32 mouse cellular contexts compared by ENCODE assay signal in genomic region chr6:125240617-125241016, GRCm38 (mm10). TPM values are rescaled to one million over a fixed set of nuclear protein-coding genes. Genes with fewer than 3 reads are reported as not detected.
DNase-seq lines count a peak whose midpoint lies in the region; ATAC-seq and TF ChIP-seq lines count a peak whose summit lies in the region.
"Had no signal": no experiment of that assay in that cellular context is flagged by ENCODE, and none has a peak within 500 bp of the region (broad histone marks: within the 10 kb centered on the region; RNA-seq: fewer than 3 reads in every experiment).

No protein-coding gene starts in this region.

- no peak overlapping the region for H3K4me2 ChIP-seq in heart, embryonic 16.5 days (ENCODE audit: low read depth, low read length)
- H3K4me2 ChIP-seq: embryonic facial prominence, embryonic 13.5 days; embryonic facial prominence, embryonic 15.5 days; forebrain, embryonic 13.5 days; forebrain, embryonic 15.5 days had no signal

- no peaks in the 10 kb centered on the region for H3K36me3 ChIP-seq in heart, embryonic 16.5 days (ENCODE audit: control insufficient read depth, insufficient read depth)
- no peaks in the 10 kb centered on the region for H3K36me3 ChIP-seq in thymus, adult 2 months (ENCODE audit: control insufficient read depth, insufficient read depth, low read length)
- H3K36me3 ChIP-seq: embryonic facial prominence, embryonic 13.5 days; embryonic facial prominence, embryonic 15.5 days; forebrain, embryonic 10.5 days; forebrain, embryonic 15.5 days had no signal

- no peak overlapping the region for H3K4me3 ChIP-seq in heart, embryonic 16.5 days (ENCODE audit: low read length)
- no peak overlapping the region for H3K4me3 ChIP-seq in thymus, adult 2 months (ENCODE audit: control insufficient read depth, insufficient read depth, low read length)
- H3K4me3 ChIP-seq: embryonic facial prominence, embryonic 13.5 days; embryonic facial prominence, embryonic 15.5 days; erythroblast, embryonic 14.5 days; forebrain, embryonic 10.5 days; forebrain, embryonic 13.5 days; forebrain, embryonic 15.5 days had no signal

- H3K9ac ChIP-seq in heart, embryonic 16.5 days (ENCODE audit: low read length): no peak overlapping the region
- H3K9ac ChIP-seq: embryonic facial prominence, embryonic 13.5 days; embryonic facial prominence, embryonic 15.5 days; forebrain, embryonic 13.5 days; forebrain, embryonic 15.5 days had no signal

- H3K27ac ChIP-seq in heart, embryonic 16.5 days (ENCODE audit: low read length): 0 out of 2 replicates have a peak overlapping the region, but pooled peaks have one; percentile 8
- H3K27ac ChIP-seq in thymus, adult 2 months (ENCODE audit: control insufficient read depth, insufficient read depth, low read length): peak overlapping the region; percentile 61
- H3K27ac ChIP-seq: embryonic facial prominence, embryonic 13.5 days; embryonic facial prominence, embryonic 15.5 days; forebrain, embryonic 10.5 days; forebrain, embryonic 13.5 days; forebrain, embryonic 15.5 days had no signal

- H3K4me1 ChIP-seq in heart, embryonic 16.5 days (ENCODE audit: control insufficient read depth, insufficient read depth, low read length): peaks cover 4% of the 10 kb centered on the region; the same call in 1 of the 2 replicates
- peaks cover 69% of the 10 kb centered on the region for H3K4me1 ChIP-seq in thymus, adult 2 months (replicated peaks; ENCODE audit: control insufficient read depth, insufficient read depth, low read length)
- H3K4me1 ChIP-seq: embryonic facial prominence, embryonic 15.5 days; forebrain, embryonic 13.5 days; forebrain, embryonic 15.5 days had no signal

- H3K27me3 ChIP-seq in heart, embryonic 16.5 days (ENCODE audit: control insufficient read depth, insufficient read depth, low read length): no peaks in the 10 kb centered on the region
- H3K27me3 ChIP-seq in thymus, adult 2 months (ENCODE audit: control insufficient read depth, insufficient read depth, low read length): no peaks in the 10 kb centered on the region
- H3K27me3 ChIP-seq: CH12.LX; embryonic facial prominence, embryonic 13.5 days; embryonic facial prominence, embryonic 15.5 days; forebrain, embryonic 13.5 days; forebrain, embryonic 15.5 days; Patski had no signal

- TF ChIP-seq CTCF in thymus, adult 2 months (IDR thresholded peaks at IDR 0.05; ENCODE audit: borderline replicate concordance, control insufficient read depth, extremely low read depth, insufficient read depth, low read length, poor library complexity): no peak

- no peaks in the 10 kb centered on the region for H3K9me3 ChIP-seq in heart, embryonic 16.5 days (replicated peaks; ENCODE audit: control insufficient read depth, low read length)
- H3K9me3 ChIP-seq: embryonic facial prominence, embryonic 13.5 days; embryonic facial prominence, embryonic 15.5 days; forebrain, embryonic 10.5 days; forebrain, embryonic 13.5 days; forebrain, embryonic 15.5 days; G1E had no signal

- ATAC-seq in heart, embryonic 16.5 days (replicated peaks; ENCODE audit: extremely low read depth, insufficient read depth, low FRiP score): no peak
- ATAC-seq in granulocyte monocyte progenitor cell, adult 5-6 weeks (replicated peaks; ENCODE audit: poor library complexity, severe bottlenecking): peak; percentile 12; the same call in 1 of the 2 replicates
- ATAC-seq: forebrain, embryonic 13.5 days; forebrain, embryonic 15.5 days; Patski had no signal

- TF ChIP-seq POLR2A in thymus, adult 2 months (IDR thresholded peaks at IDR 0.05; ENCODE audit: control insufficient read depth, extremely low read depth, insufficient read depth, low read length, poor library complexity): no peak

- WGBS in heart, embryonic 16.5 days: 66% methylated on average over 5 of the region's 5 CpGs
- WGBS in thymus, adult 2 months: 44% methylated on average over 5 of the region's 5 CpGs

- no peak for DNase-seq in heart, adult 8-10 months (ENCODE audit: low spot score)
- DNase-seq in thymus, adult 2 months: peak; percentile 23
- no peak for DNase-seq in thymus, postnatal 10 days (ENCODE audit: low spot score in 2 of 2)
- peak; percentile 41 for DNase-seq in thymus, postnatal 25 days
- DNase-seq in T-cell, adult 2 months (ENCODE audit: low spot score): no peak
- DNase-seq in gastrocnemius, adult 18-20 months (ENCODE audit: low spot score): no peak
- DNase-seq: adrenal gland, adult 2 months; adrenal gland, postnatal 10 days; adrenal gland, postnatal 25 days; B cell, adult 2 months; cerebellum, adult 11 months; cerebellum, adult 18-20 months; cerebellum, adult 8-10 months; cerebellum, adult 9-11 months; cerebellum, postnatal 14 days; cerebellum, postnatal 36 days; embryo, embryonic 11 days had no signal

RNA-seq across cellular contexts. Expression of gene Cd27, which starts 3.8 kb away (rescaled TPM):
- 7.9 and 18.5 TPM in 2 replicates for polyA plus RNA-seq in heart, embryonic 16.5 days (2015; fragmentation: Nextera tagmentation; extraction: Ambion mirVana)
- total RNA-seq in heart, adult 8-10 months (2022): under 1 TPM in 3 of 4 experiments, not detected in 1; 0.22 to 0.84 (median 0.43) TPM
- 1,056 and 1,075 TPM in 2 replicates for polyA plus RNA-seq in thymus, adult 2 months (2012; rRNA removed)
- 50.7 and 62.0 TPM in 2 replicates for total RNA-seq in granulocyte monocyte progenitor cell, adult 5-6 weeks (2014; fragmentation: Nextera tagmentation)
- total RNA-seq in granulocyte monocyte progenitor cell, adult 5-6 weeks (2017): 34.7 and 55.2 TPM in 2 replicates
- under 1 TPM; 0.19 to 0.68 TPM for total RNA-seq in gastrocnemius, adult 18-20 months (2021)
- total RNA-seq: CH12.LX had no signal
- polyA plus RNA-seq: G1E had no signal

RNA-seq across cellular contexts. Expression of gene Tapbpl, which starts 9.0 kb away (rescaled TPM):
- 7.4 and 9.1 TPM in 2 replicates for polyA plus RNA-seq in heart, embryonic 16.5 days (2015; fragmentation: Nextera tagmentation; extraction: Ambion mirVana)
- 1 to 10 TPM; 4.8 to 5.8 (median 5.4) TPM for total RNA-seq in heart, adult 8-10 months (2022)
- 64.2 and 67.6 TPM in 2 replicates for polyA plus RNA-seq in thymus, adult 2 months (2012; rRNA removed)
- total RNA-seq in granulocyte monocyte progenitor cell, adult 5-6 weeks (2014; fragmentation: Nextera tagmentation): 13.8 TPM in 2 replicates
- total RNA-seq in granulocyte monocyte progenitor cell, adult 5-6 weeks (2017): 16.5 and 17.7 TPM in 2 replicates
- 1 to 10 TPM; 1.9 to 3.0 TPM for total RNA-seq in gastrocnemius, adult 18-20 months (2021)

RNA-seq across cellular contexts. Expression of gene Vamp1, which starts 25.3 kb away (rescaled TPM):
- polyA plus RNA-seq in heart, embryonic 16.5 days (2015; fragmentation: Nextera tagmentation; extraction: Ambion mirVana): 7.0 and 8.4 TPM in 2 replicates
- total RNA-seq in heart, adult 8-10 months (2022): 1 to 10 TPM; 5.2 to 7.7 (median 6.5) TPM
- 372 and 423 TPM in 2 replicates for polyA plus RNA-seq in thymus, adult 2 months (2012; rRNA removed)
- 26.0 and 40.2 TPM in 2 replicates for total RNA-seq in granulocyte monocyte progenitor cell, adult 5-6 weeks (2014; fragmentation: Nextera tagmentation)
- 6.3 and 7.1 TPM in 2 replicates for total RNA-seq in granulocyte monocyte progenitor cell, adult 5-6 weeks (2017)
- 10 to 100 TPM; 13.1 to 14.9 TPM for total RNA-seq in gastrocnemius, adult 18-20 months (2021)

RNA-seq across cellular contexts. Expression of gene Tuba3a, which starts 45.2 kb away (rescaled TPM):
- not detected in 2 replicates for polyA plus RNA-seq in heart, embryonic 16.5 days (2015; fragmentation: Nextera tagmentation; extraction: Ambion mirVana)
- total RNA-seq in heart, adult 8-10 months (2022): not detected
- polyA plus RNA-seq in thymus, adult 2 months (2012; rRNA removed): 0.15 and 0.84 TPM in 2 replicates
- total RNA-seq in granulocyte monocyte progenitor cell, adult 5-6 weeks (2014; fragmentation: Nextera tagmentation): not detected in 2 replicates
- total RNA-seq in granulocyte monocyte progenitor cell, adult 5-6 weeks (2017): not detected in 2 replicates
- not detected for total RNA-seq in gastrocnemius, adult 18-20 months (2021)
- total RNA-seq: adrenal gland, adult 2 months; adrenal gland, postnatal 10 days; adrenal gland, postnatal 25 days; adrenal gland, postnatal 4 days; CH12.LX; common myeloid progenitor, adult 5-6 weeks; G1E had no signal
- polyA plus RNA-seq: adrenal gland, adult 2 months; brain, embryonic 14.5 days; embryonic facial prominence, embryonic 11.5 days; erythroblast, embryonic 14.5 days; forebrain, embryonic 13.5 days; forebrain, embryonic 15.5 days; G1E; Patski had no signal

RNA-seq across cellular contexts. Expression of gene Mrpl51, which starts 49.0 kb away (rescaled TPM):
- 270 and 281 TPM in 2 replicates for polyA plus RNA-seq in heart, embryonic 16.5 days (2015; fragmentation: Nextera tagmentation; extraction: Ambion mirVana)
- 100 to 1,000 TPM; 313 to 324 (median 318) TPM for total RNA-seq in heart, adult 8-10 months (2022)
- polyA plus RNA-seq in thymus, adult 2 months (2012; rRNA removed): 68.1 and 70.7 TPM in 2 replicates
- total RNA-seq in granulocyte monocyte progenitor cell, adult 5-6 weeks (2014; fragmentation: Nextera tagmentation): 117 and 197 TPM in 2 replicates
- total RNA-seq in granulocyte monocyte progenitor cell, adult 5-6 weeks (2017): 121 and 155 TPM in 2 replicates
- 100 to 1,000 TPM; 212 to 229 TPM for total RNA-seq in gastrocnemius, adult 18-20 months (2021)

Comparison
In these comparisons a context has a peak if more than half of its experiments do, and no peak if none do; other contexts are left out.
1. DNase-seq: peak in thymus, adult 2 months (single experiment) and thymus, postnatal 25 days (single experiment); none in heart, adult 8-10 months (single experiment), thymus, postnatal 10 days (0 of 2), T-cell, adult 2 months (single experiment) and gastrocnemius, adult 18-20 months (single experiment).
2. RNA of gene Cd27, which starts 3.8 kb away (total RNA-seq): 34.7 to 62.0 TPM in granulocyte monocyte progenitor cell, adult 5-6 weeks; 0.19 to 0.68 TPM in gastrocnemius, adult 18-20 months and 0.22 to 0.84 TPM in heart, adult 8-10 months; every median in the first group is over 10 times any median in the second.